Mouse (Mus musculus) gonadal fat pad, adult 2 months (tissue): Measurements from ENCODE around the gene Tmem243. TPM values are rescaled to one million over a fixed set of nuclear protein-coding genes. Genes with fewer than 3 reads are reported as not detected.

Source experiments
- DNase-seq: peaks from one replicate; pipeline ENCODE4 v3.0.0-alpha.2; 2012; ENCODE audit warnings: low read depth
- polyA plus RNA-seq: library from polyadenylated mRNA; depleted of rRNA; stranded (reverse); fragments of >200 nt; gene quantifications from 2 replicates; pipeline ENCODE4 v1.2.3, GENCODE M21; 2012; rRNA removed

The Tmem243 gene
- polyA plus RNA-seq: 40.1 and 41.4 TPM in 2 replicates

DNA sequence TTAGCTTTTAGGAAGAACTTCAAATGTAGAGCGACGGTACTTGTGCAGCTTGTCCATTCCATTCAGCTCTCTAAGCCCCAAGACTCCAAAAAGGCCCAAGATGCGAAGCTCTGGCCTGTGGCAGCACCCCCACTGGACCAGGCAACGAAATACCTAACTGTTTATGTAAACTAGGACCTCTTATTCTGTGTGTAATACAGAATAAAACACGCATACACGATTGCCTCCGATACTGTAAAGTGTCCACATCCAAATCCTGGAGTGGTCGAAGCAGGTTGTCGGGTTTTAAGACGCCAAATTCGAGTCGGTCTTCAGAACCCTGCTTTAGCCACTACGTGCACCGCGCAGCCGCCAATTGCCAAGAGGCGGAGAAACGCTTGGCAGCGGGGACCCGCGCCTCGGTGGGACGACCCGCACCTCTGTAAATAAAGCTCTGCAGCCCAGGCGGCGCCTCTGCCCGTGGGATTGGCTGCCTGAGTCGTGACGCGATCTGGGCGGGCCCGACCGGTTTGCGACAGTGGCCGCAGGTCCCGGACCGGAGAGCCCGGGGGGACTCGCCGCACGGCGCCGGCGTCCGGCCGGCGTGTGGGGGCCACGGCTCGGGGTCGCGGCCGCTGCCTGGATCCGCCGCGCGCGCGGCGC, at the start of gene Tmem243:
Gene Tmem243 (plus strand): TSS at position 462 of the 642 bp plus-strand sequence.
- no peak for DNase-seq

DNA sequence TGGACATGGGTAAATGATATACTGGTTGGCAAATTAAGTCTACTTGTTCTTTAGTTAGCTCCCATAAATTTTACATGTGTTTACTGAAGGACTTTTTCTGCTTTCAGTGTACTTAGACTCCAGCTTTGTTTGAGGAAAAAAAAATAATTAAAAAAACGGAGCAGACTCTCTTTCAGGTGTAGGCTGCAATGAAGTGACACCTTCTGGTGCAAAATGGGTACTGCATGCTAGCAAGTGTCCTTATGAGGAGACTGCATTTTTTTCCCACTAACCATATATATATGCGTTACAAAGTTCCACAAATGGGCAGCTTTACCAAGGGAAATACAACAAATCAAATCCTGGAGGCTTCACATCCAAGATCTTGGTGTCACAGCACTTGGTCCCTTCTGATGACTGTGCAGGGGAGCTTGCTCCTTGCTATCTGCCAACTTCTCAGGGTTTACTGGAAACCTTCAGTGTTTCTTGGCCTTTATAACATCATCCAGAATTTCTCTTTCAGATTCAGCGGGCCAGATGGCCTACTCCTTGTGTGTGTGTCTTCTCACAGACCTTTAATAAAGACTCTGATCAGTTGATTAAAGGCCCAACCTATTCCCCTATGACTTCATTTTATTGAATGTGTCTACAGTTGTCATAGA, 44.3 kb upstream of the Tmem243 start:
- no peak for DNase-seq

DNA sequence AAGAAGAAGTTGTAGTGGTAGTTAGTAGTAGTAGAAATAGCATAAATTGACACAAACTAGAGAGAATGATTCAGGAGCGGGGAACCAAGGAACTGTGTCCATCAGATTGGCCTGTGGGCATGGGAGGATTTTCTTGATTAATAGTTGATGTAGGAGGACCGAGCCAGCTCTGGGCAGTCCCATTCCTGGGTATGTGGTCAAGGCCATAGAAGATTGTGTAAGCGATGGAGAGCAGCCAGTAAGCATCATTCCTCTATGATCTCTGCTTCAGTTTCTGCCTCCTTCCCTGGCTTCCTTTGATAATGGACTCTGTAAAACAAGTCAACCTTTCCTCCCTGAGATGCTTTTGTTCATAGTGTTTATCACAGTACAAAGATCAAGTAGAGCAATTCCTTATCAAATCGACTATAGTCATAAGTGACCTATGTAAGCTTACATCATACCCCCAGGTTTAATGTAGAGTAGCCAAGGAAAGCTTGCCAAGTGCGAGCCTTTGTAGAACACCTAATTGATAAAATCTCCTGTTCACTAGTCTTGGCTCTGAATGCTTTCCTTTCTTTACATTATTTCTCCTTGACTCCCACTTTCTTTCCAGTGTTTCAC, 43.1 kb upstream of the Tmem243 start:
- no peak for DNase-seq

DNA sequence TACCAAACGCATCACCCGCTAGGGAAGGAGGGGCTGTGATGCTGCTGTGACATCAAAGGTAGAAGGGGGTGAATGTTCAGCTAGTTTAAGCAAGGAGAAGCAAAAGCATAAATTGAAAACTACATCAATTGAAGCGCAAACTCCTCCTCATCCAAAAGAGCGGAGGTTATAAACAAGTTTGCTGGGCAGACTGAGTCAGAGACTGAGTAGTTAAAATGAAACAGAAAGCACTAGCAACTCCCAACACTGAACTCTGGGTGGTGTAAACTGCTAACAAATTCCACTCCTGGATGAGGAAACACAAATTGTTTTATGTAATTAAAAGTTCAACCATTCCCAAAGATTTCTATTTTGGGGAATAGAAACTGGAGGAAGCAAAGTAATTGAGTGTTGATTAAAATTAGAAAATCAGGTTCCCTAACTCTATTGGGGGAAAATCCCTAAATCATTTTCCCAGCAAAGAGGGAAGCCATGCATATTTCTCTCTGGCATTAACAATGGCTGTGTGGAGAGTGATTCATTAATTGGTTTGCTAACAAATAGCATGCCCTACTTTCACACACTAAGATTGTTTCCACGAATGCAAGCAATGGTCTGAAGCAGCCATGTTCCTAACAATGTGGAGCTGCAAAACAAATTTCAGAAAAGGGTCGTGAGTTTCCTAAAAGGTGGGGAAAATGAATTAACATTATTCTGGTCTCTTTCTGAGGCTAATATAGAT, 41.0 kb upstream of the Tmem243 start:
- no peak for DNase-seq

- DNase-seq: no peak
Observed at GRCm38 (mm10) chr5:9060228-9060627, 40.2 kb upstream of the Tmem243 start.

GRCm38 (mm10) chr5:9064217-9064616, 36.3 kb upstream of the Tmem243 start:
- no peak for DNase-seq

DNA sequence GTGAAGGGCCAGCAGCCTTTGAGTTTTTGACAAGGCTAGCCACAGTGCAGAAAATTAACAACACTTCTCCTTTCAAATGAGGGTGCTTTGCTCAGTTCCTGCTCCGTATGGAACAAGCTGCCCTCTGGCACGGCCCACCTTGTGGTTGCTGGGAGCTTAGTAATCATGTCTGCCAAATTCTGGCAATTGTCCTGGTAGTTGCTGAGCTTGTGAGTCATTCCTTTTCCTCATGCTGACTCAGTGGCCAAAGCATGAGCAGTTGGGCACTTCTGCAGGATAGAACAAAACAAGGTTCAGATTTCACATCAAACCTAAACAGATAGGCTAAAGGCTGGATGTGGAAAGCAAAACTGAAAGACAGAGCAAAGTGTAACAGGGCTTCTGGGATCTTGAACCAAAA, 31.6 kb upstream of the Tmem243 start:
- no peak for DNase-seq

- no peak for DNase-seq
Observed at GRCm38 (mm10) chr5:9069599-9070209, 30.8 kb upstream of the Tmem243 start.

- no peak for DNase-seq
Observed at GRCm38 (mm10) chr5:9071360-9071759, 29.1 kb upstream of the Tmem243 start.

DNA sequence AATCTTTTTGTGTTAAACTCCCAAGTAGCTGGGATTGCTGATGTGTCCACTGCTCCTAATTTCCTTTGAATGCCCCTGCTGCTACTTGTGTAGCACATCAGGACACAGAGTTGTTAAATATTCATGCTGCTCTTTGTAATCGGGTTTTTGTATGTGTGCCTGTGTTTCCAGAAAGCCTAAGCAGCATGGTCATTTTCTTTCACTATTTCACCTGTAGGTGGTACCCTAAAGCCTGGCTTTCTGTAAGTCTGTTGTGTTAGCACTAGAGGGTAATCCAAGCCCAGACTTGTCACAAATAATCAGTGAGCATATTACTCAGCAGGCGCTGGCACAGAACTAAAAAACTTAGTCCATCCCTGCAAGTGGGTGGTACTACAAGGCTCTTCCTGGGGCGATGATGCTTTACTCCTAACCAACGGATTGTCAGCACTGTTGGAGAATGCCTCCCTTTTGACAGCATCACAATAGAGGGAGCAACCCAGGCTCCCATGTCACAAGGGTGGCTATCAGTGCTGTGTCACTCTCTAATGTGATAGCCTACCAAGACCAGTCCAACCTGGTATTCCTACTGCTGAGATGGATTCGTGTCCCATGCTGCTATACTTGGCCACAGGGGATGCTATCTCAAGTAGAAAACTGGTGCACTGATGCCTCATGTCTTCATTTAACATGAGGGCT, 27.2 kb upstream of the Tmem243 start:
- peak; percentile 59 for DNase-seq

DNA sequence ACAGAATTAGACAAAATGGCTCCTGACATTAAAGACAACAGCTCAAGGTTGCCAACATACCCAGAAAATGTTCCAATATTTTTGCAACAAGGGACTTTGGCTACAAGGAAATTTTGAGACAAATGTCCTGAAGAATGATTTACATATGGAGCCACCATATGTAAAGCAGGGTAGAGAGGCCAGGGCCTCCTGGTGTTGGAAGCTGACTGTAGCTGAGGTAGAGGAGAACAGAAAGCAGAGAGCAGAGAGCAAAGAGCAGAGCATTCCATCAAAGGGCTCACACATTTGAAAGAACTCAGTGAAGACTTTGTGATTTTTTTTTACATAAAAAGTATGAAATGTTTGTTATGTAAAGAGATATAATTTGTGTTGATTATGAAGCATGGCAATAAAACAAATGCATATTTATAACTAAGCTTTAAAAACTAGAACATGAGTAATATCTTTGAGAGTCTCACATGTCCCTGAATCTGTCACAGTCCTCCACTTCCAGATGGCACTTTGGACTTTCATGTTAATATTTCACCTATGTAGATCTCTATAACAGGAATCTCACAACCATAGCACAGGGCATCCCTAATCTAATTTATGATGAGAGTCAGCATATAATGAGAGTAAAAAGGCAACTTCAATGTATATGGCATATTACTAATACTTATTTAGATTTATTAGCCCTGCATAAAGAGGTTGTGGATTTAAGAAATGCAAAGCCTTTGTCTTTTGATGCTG, 20.5 kb upstream of the Tmem243 start:
- DNase-seq: no peak

DNA sequence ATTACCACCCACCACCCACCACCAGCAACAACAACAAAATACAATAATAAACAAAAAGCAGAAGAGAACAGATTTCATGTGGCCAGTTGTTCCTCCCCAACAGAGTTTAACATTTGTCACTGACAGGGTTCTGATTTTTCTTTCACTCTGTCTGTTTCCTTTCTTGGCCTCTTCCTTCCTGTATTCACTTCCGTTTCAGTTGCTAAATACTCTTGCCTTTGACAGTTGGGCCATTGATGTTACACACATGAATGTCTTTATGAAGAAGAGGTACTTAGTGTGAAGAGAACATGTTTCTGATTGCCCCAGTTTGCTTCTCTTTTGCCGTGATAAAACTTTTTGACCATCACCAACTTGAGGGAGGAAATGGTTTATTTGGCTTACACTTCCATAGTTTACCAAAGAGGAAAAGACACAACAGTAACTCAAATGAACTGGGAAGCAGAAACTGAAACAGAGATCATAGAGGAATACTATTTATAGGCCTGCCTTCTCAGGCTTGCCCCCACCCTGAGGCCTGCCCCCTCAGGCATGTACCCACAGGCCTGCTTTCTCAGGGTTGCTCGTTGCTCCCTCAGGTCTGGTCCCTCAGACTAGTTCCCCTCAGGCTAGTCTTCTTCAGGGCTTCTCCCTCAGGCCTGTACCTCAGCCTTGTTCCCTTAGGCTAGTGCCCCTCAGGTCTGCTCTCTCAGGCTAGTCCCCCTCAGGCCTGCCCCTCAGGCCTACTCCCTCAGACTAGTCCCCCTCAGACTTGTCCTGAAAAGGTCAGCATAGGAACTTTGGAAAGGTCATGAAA, 13.3 kb upstream of the Tmem243 start:
- no peak for DNase-seq

DNA sequence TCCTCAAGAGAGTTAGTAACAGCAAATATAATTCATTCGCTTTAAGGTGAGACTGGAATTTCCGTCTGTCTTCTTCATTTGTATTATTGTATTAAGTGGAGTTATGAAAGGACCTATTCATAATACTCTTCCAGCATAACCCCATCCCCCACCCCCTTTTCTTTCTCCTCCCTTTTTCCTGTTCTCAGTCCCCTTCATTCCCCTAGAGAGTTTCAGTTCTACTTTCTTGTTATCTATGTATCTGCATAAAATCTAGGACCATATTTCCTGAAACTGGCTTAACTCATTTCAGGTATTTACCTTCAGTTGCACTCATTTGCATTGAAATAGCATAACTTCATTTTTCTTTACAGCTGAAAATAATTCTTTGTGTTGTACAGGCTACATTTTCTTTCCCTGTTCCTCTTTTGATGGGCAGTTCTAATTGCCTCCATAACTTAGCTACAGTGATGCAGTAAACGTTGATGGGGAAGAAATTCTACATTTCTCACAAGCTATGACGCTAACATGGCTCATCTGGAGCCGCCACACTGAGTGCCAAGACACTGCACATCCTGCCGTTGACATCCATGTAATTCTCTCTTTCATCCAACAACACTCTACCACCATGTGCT, 9.9 kb upstream of the Tmem243 start:
- DNase-seq: no peak

- no peak for DNase-seq
Observed at GRCm38 (mm10) chr5:9092716-9093115, 7.8 kb upstream of the Tmem243 start.

DNA sequence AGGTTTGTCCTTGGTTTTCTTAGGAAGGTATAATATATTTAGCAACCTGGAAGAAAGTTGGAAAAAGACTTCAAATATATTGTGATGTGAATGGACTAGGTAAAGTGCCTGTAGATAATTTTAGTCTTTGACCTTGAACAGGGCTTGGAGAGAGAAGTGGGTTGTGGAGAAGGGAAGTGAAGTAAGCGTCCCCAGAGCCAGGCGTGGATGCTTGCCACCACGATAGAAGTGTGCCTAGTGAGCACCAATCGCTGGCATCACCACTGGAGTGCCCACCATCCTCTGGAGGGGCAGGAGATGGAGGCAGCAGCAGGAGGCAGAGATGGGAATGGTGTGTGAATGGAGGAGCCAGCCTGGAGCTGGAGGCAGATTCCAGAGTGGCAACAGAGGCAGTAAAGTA, 7.0 kb upstream of the Tmem243 start:
- no peak for DNase-seq

DNA sequence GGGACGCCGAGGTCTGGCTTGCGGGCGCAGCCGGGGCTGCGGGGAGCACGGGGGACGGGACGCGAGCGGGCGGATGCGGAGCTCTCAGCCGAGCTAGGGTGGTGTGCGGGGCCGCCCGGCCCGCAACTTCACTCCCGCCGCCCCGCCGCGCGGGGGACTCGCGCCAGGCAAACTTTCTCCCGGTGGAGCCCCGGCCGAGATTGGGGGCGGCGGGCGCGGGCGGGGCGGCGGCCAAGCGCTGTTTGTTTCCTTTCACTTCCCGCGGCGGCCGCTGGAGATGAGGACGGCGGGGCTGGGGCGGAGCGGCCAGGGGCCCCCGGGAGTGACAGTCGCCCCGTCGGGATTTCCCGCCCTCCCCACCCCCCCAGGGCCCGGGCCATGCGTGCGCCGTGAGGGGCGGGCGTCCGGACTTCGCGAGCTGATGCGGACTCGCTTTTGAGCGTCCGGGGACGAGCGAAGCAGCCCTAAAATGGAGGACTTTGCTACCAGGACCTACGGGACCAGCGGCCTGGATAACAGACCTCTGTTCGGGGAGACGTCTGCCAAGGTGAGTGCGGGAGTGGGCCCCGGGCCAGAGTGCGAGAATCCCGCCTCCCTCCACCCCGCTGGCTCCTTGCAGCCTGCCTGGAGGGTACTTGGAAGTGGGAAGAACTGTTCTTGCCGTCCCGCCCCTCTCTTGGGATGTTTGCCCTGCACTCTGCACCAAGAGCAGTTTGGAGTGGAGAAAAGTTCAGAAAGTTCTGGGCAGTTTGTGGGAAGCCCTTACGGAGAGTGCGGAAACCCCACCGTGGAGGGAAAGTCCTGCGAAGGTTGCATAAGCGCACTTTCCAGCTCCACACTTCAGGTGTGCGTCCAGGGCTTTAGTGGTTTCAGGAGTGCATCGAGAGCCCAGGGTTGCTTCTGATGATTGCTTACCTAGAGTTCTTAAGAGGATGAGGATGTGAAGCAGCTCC, 657 bp downstream of the Tmem243 start:
- no peak for DNase-seq

- no peak for DNase-seq
Observed at GRCm38 (mm10) chr5:9102696-9103095, 2.2 kb downstream of the Tmem243 start.

DNA sequence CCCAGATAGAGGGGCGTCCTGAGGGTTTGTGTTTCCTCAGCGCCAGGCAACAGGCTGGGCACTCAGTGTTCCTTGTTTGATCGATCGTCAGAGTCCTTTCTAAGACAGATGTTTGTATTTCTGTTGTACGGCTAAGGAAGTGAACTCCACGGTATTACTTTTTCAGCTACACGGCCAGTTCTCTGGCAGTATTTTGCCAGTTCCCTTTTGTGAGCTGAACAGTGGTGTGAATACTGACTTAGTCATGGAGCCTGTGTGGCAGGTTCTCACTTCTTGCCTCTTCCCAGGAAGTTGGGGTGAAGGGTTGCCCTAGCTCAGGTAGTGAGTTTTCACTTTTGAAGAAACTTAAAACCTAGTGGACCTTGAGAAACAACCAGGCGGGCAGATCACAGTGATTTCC, 3.5 kb downstream of the Tmem243 start:
- no peak for DNase-seq

- no peak for DNase-seq
Observed at GRCm38 (mm10) chr5:9106806-9107205, 6.3 kb downstream of the Tmem243 start.
